7 mouse cellular contexts compared by ENCODE assay signal in the genomic region with DNA sequence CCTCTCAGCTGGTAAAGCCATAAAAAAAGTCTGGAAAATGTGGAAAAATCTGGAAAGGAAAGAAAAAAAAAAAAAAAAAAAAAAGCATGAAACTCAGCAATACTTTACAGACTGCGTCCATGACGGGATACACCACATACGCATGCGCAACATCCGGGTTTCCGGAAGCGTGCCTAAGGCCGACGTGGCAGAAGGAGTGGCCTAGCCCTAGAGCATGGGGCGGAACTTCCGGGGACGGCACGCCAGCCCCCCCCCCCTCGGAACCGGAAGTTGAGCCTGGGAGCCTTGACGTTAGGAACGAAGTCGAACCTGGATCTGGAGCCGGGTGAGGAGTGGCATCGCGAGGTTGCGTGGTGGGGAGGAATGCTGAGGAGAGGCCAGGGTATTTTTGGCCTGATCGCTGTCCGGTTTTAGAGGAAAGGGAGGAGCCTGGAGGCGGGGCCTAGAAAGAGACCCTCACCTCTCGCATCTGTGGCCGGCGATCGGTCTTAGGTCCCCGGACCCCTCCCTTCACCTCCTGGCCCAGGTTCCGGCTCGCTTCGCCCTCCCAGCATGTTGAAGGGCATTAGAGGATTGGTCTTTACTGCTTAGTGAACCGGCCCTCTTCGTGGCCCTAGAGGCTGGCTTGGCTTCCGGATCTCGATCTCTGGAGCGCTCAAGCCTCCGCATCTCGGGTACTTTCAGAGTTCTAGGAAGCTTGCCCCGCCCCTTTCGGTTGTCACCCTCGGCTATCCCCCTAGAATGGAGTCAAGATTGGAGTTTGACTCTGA. TPM values are rescaled to one million over a fixed set of nuclear protein-coding genes. Genes with fewer than 3 reads are reported as not detected.
DNase-seq lines count a peak whose midpoint lies in the region; ATAC-seq lines count a peak whose summit lies in the region.

A gene (plus strand): TSS at position 245 of the 770 bp plus-strand sequence.

- H3K4me2 ChIP-seq in intestine, embryonic 16.5 days (ENCODE audit: low read depth, low read length), result peak within 1 kb of the TSS; percentile 91
- peak within 1 kb of the TSS; percentile 85 for H3K4me2 ChIP-seq in midbrain, embryonic 11.5 days

- peak within 1 kb of the TSS; percentile 82 for H3K9ac ChIP-seq in intestine, embryonic 16.5 days (ENCODE audit: low read depth, low read length)
- peak within 1 kb of the TSS; percentile 82 for H3K9ac ChIP-seq in midbrain, embryonic 11.5 days (ENCODE audit: low read length)

- H3K27ac ChIP-seq in intestine, embryonic 16.5 days (ENCODE audit: low read length), result peak within 1 kb of the TSS; percentile 97
- peak within 1 kb of the TSS; percentile 68 for H3K27ac ChIP-seq in midbrain, embryonic 11.5 days (ENCODE audit: low read depth, low read length)

- peak; percentile 97 for ATAC-seq in intestine, embryonic 16.5 days
- peak; percentile 98 for ATAC-seq in midbrain, embryonic 11.5 days (ENCODE audit: low FRiP score)

- peaks cover 10% of the 10 kb centered on the region; the same call in 1 of the 2 replicates for H3K4me1 ChIP-seq in intestine, embryonic 16.5 days (ENCODE audit: control insufficient read depth, insufficient read depth, low read length)
- peaks cover 9% of the 10 kb centered on the region for H3K4me1 ChIP-seq in midbrain, embryonic 11.5 days (ENCODE audit: control insufficient read depth, insufficient read depth, low read length)

- H3K4me3 ChIP-seq in intestine, embryonic 16.5 days (ENCODE audit: low read length), result peak within 1 kb of the TSS; percentile 69
- peak within 1 kb of the TSS; percentile 84 for H3K4me3 ChIP-seq in midbrain, embryonic 11.5 days (ENCODE audit: low read depth, low read length)

- H3K9me3 ChIP-seq in intestine, embryonic 16.5 days (ENCODE audit: control insufficient read depth, low read length), result no peaks in the 10 kb centered on the region
- no peaks in the 10 kb centered on the region for H3K9me3 ChIP-seq in midbrain, embryonic 11.5 days (ENCODE audit: control insufficient read depth, low read length)

- peaks cover 9% of the 10 kb centered on the region for H3K36me3 ChIP-seq in intestine, embryonic 16.5 days (ENCODE audit: control insufficient read depth, insufficient read depth, low read length)
- H3K36me3 ChIP-seq in midbrain, embryonic 11.5 days (ENCODE audit: control insufficient read depth, insufficient read depth, low read length), result peaks cover 9% of the 10 kb centered on the region

- DNase-seq in adrenal gland, adult 8-10 months, result peak; percentile 97
- DNase-seq in embryo, embryonic 9.5 days (ENCODE audit: extremely low spot score), result peak; percentile 98
- DNase-seq in gastrocnemius, postnatal 4 days (ENCODE audit: low spot score in 2 of 2), result peak; percentile 99
- DNase-seq in left cerebral cortex, postnatal 36 days (ENCODE audit: low spot score in 2 of 2), result peak; percentile 94 to 96
- peak; percentile 100 for DNase-seq in midbrain, embryonic 11.5 days (ENCODE audit: low spot score, missing footprints)
- peak; percentile 99 for DNase-seq in skeletal muscle tissue, adult 2 months (ENCODE audit: low read depth, low spot score)

- WGBS in intestine, embryonic 16.5 days, result under 1% methylated on average over 43 of the region's 43 CpGs
- WGBS in midbrain, embryonic 11.5 days, result under 1% methylated on average over 43 of the region's 43 CpGs

- H3K27me3 ChIP-seq in intestine, embryonic 16.5 days (replicated peaks; ENCODE audit: control insufficient read depth, insufficient read depth, low read length), result no peaks in the 10 kb centered on the region
- H3K27me3 ChIP-seq in midbrain, embryonic 11.5 days (ENCODE audit: control insufficient read depth, insufficient read depth, low read length), result no peaks in the 10 kb centered on the region

- intact Hi-C loops in left cerebral cortex, postnatal 36 days (cut with DNase I), result no loop called here

RNA-seq across cellular contexts. Expression of the gene that starts here (rescaled TPM):
- 100 to 1,000 TPM; 124 to 167 (median 150) TPM for total RNA-seq in adrenal gland, adult 8-10 months (2022)
- total RNA-seq in gastrocnemius, postnatal 4 days (2021), result 10 to 100 TPM; 95.4 to 97.9 TPM
- 92.7 and 106 TPM in 2 replicates for polyA plus RNA-seq in intestine, embryonic 16.5 days (2015; fragmentation: Nextera tagmentation; extraction: Ambion mirVana)
- 100 to 1,000 TPM in 1 of 2 experiments, 10 to 100 TPM in 1; 94.0 to 126 TPM for total RNA-seq in left cerebral cortex, postnatal 36 days (2021)
- polyA plus RNA-seq in midbrain, embryonic 11.5 days (2014; fragmentation: Nextera tagmentation; extraction: Ambion mirVana), result 74.3 and 74.7 TPM in 2 replicates

Comparison
In these comparisons a context has a peak if more than half of its experiments do, and no peak if none do; other contexts are left out.
1. Peak in every context shown above with its lines: DNase-seq, ATAC-seq, H3K4me3 ChIP-seq and H3K27ac ChIP-seq.